Mouse (Mus musculus): ENCODE results near the gene Fyn.

DNA sequence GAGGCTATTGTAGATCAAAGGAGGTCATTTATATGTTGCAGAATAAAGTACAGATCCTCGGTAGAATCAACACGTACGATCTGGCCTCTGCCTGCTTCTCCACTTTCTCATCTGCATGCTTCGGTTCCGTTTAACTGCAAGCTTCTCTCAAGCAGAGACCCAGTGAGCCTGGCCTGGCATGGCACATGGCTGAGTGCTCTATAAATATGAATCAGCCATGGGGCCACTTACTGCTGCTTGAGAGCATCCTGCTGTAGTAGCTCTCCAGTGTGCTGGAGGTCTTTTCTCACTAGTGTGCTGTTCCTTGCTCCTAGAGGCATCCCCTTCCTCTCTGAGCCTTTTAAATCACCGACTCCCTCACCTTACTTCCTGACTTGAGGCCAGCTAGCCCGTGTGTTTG is 130.0 kb downstream of the Fyn start:
- TF ChIP-seq CTCF (IDR thresholded peaks at IDR 0.05; ENCODE audit: low read depth, low read length) (no peak), POLR2A (IDR thresholded peaks at IDR 0.05; ENCODE audit: extremely low read depth, insufficient read depth, low read length) (no peak)
